Mouse (Mus musculus): ENCODE measurements around the gene Arl6ip5. TPM values are rescaled to one million over a fixed set of nuclear protein-coding genes. Genes with fewer than 3 reads are reported as not detected.

Gene Arl6ip5
- polyA plus RNA-seq, 1 experiment from 2014 or later: 70.7 TPM

DNA sequence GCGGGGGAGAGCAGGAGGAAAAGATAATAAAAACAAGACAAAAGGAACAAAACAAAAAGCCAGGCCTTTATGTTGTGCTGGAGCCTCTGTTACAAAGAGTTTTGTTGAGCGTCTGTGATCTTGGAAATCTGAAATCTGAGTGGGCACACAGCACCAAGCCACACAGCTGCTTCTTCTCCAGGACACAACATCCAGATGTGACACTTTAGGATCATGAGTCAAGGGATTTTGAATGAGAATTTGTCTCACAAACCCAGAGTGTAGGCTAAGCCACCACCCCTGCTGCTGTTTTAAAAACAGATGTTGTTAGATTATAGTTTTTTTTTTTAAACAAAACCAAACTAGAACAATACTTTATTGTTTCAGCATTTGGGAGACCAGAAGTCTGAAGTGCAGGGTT is 61.9 kb downstream of the Arl6ip5 start:
- no peak overlapping the region for H3K4me3 ChIP-seq (replicated peaks; ENCODE audit: low read depth, low read length)
- no peaks in the 10 kb centered on the region for H3K4me1 ChIP-seq (ENCODE audit: control insufficient read depth, insufficient read depth, low read length)
- H3K9me3 ChIP-seq (ENCODE audit: control insufficient read depth, low read length): no peaks in the 10 kb centered on the region
- no peak overlapping the region for H3K4me2 ChIP-seq (ENCODE audit: low read length)
- H3K36me3 ChIP-seq (ENCODE audit: control insufficient read depth, insufficient read depth, low read length): no peaks in the 10 kb centered on the region
- no peaks in the 10 kb centered on the region for H3K27me3 ChIP-seq (ENCODE audit: control insufficient read depth, insufficient read depth, low read length)
- no peak for DNase-seq
- no peak for ATAC-seq (ENCODE audit: low FRiP score, low TSS enrichment)
- H3K27ac ChIP-seq (replicated peaks; ENCODE audit: low read depth, low read length): no peak overlapping the region
- WGBS: 55% methylated on average over 2 of the region's 2 CpGs
- H3K9ac ChIP-seq (replicated peaks; ENCODE audit: low read length): no peak overlapping the region

DNA sequence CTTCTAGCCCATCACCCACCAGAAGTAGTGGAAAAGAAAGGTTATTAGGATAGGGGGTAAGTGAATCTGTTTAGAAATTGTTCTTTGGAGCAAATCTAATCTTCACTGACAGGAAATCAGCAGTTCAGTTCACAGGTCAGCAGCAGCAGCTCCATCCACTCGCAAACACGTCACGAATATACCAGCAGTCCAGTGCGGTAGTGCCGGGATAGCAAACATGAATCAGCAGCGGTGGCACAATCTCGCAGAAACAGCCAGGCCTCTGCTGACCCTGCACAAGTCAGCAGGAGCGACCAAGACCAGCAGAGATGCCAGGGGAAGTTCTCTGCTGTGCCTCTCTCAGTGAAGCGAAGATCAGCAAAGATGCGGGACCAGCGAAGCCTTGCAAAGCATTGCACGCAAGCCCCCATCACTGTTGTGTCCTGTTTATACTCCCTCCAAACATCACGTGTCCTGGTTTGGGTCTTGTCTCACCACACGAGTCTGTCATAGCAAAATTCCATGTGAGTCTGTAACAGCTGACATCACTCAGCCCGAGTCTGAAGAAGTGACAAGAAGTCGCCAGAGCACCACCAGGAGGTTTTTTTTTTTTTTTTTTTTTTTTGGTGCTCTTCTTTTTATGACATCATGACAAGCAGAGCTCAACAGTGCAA is 62.7 kb downstream of the Arl6ip5 start:
- ATAC-seq (ENCODE audit: low FRiP score, low TSS enrichment) (no peak), DNase-seq (no peak)
- Histone ChIP-seq H3K9me3 (ENCODE audit: control insufficient read depth, low read length) (no peaks in the 10 kb centered on the region), H3K27ac (replicated peaks; ENCODE audit: low read depth, low read length) (no peak overlapping the region), H3K4me1 (ENCODE audit: control insufficient read depth, insufficient read depth, low read length) (peaks cover 2% of the 10 kb centered on the region; the same call in 1 of the 2 replicates), H3K27me3 (ENCODE audit: control insufficient read depth, insufficient read depth, low read length) (no peaks in the 10 kb centered on the region), H3K9ac (replicated peaks; ENCODE audit: low read length) (no peak overlapping the region), H3K4me3 (replicated peaks; ENCODE audit: low read depth, low read length) (no peak overlapping the region), H3K4me2 (ENCODE audit: low read length) (no peak overlapping the region), H3K36me3 (ENCODE audit: control insufficient read depth, insufficient read depth, low read length) (no peaks in the 10 kb centered on the region)
- 85% methylated on average over 16 of the region's 16 CpGs for whole genome bisulfite sequencing

DNA sequence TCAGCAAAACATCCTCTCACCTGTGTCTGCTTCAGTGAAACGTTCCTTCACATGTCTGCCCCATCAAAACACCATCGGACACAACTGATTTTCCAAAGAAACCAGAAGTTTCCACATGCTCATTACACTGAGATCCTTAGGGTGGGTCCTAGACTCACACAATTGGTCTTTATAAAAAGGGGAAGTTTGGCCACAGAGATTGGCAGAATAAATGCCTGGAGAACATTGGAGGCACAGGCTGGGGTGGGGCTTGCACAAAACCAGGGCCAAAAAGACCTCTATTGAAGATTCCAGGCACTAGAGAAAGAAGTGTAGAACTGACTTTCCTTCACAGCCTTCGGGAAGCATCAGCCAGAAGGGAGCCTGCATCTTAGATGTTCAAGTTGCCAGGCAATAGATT is 63.3 kb downstream of the Arl6ip5 start:
- H3K4me1 ChIP-seq (ENCODE audit: control insufficient read depth, insufficient read depth, low read length): peaks cover 6% of the 10 kb centered on the region; the same call in 1 of the 2 replicates
- H3K27me3 ChIP-seq (ENCODE audit: control insufficient read depth, insufficient read depth, low read length): no peaks in the 10 kb centered on the region
- no peak overlapping the region for H3K27ac ChIP-seq (replicated peaks; ENCODE audit: low read depth, low read length)
- 83% methylated on average over 3 of the region's 3 CpGs for WGBS
- H3K4me2 ChIP-seq (ENCODE audit: low read length): no peak overlapping the region
- H3K36me3 ChIP-seq (ENCODE audit: control insufficient read depth, insufficient read depth, low read length): no peaks in the 10 kb centered on the region
- no peaks in the 10 kb centered on the region for H3K9me3 ChIP-seq (ENCODE audit: control insufficient read depth, low read length)
- no peak overlapping the region for H3K4me3 ChIP-seq (replicated peaks; ENCODE audit: low read depth, low read length)
- ATAC-seq (ENCODE audit: low FRiP score, low TSS enrichment) (no peak), DNase-seq (no peak)
- H3K9ac ChIP-seq (replicated peaks; ENCODE audit: low read length): no peak overlapping the region

DNA sequence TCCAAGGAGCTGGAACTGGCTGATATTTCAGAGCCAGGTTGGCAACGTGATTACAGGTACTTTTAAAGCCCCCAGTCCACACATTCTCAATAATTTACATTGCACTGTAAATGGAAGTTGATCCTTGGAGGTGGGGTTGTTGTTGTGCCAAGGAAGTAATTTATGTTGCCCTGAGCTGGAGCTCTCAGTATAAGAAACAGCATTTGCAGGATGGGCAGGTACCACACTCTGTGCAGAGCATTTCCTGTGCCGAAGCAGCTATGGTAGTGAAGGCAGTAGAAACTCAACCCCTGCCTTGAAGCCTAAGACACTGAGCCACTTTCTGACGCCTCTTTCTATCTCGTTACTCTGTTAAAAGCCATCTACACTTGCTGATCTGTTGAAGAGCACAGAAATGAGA is 65.3 kb downstream of the Arl6ip5 start:
- DNase-seq (no peak), ATAC-seq (ENCODE audit: low FRiP score, low TSS enrichment) (no peak)
- Histone ChIP-seq H3K36me3 (ENCODE audit: control insufficient read depth, insufficient read depth, low read length) (no peaks in the 10 kb centered on the region), H3K9me3 (ENCODE audit: control insufficient read depth, low read length) (no peaks in the 10 kb centered on the region), H3K9ac (replicated peaks; ENCODE audit: low read length) (no peak overlapping the region), H3K4me3 (replicated peaks; ENCODE audit: low read depth, low read length) (no peak overlapping the region), H3K27ac (replicated peaks; ENCODE audit: low read depth, low read length) (no peak overlapping the region), H3K27me3 (ENCODE audit: control insufficient read depth, insufficient read depth, low read length) (0 out of 2 replicates have a peak, but pooled peaks cover 3% of the 10 kb centered on the region), H3K4me1 (ENCODE audit: control insufficient read depth, insufficient read depth, low read length) (peaks cover 6% of the 10 kb centered on the region; the same call in 1 of the 2 replicates), H3K4me2 (ENCODE audit: low read length) (no peak overlapping the region)
- 56% methylated on average over 4 of the region's 4 CpGs for WGBS

DNA sequence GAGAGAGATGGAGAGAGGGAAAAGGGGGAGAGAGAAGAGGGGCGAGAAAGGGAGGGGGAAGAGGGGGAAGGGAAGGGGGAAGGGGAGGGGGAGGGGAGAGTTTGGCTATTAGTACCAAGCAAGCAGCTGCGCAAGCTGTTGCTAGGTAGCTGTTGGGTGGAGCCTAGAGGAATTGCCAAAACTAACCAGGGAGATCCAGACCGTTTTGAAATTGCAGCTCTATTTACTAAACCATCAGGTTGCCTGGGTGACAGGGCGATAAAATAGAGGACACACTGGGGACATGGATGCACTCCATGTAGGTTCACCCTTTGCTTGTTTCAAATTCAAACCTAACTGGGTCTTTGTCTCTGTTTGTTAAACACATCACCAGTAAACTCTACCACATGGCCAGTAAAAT is 65.9 kb downstream of the Arl6ip5 start:
- H3K36me3 ChIP-seq (ENCODE audit: control insufficient read depth, insufficient read depth, low read length): no peaks in the 10 kb centered on the region
- H3K9me3 ChIP-seq (ENCODE audit: control insufficient read depth, low read length): no peaks in the 10 kb centered on the region
- DNase-seq (peak; percentile 33), ATAC-seq (ENCODE audit: low FRiP score, low TSS enrichment) (no peak)
- H3K27me3 ChIP-seq (ENCODE audit: control insufficient read depth, insufficient read depth, low read length): 0 out of 2 replicates have a peak, but pooled peaks cover 3% of the 10 kb centered on the region
- H3K4me2 ChIP-seq (ENCODE audit: low read length): no peak overlapping the region
- H3K4me3 ChIP-seq (replicated peaks; ENCODE audit: low read depth, low read length): no peak overlapping the region
- 31% methylated on average over 4 of the region's 4 CpGs for WGBS
- H3K4me1 ChIP-seq (ENCODE audit: control insufficient read depth, insufficient read depth, low read length): peaks cover 6% of the 10 kb centered on the region; the same call in 1 of the 2 replicates
- no peak overlapping the region for H3K9ac ChIP-seq (replicated peaks; ENCODE audit: low read length)
- H3K27ac ChIP-seq (replicated peaks; ENCODE audit: low read depth, low read length): no peak overlapping the region

DNA sequence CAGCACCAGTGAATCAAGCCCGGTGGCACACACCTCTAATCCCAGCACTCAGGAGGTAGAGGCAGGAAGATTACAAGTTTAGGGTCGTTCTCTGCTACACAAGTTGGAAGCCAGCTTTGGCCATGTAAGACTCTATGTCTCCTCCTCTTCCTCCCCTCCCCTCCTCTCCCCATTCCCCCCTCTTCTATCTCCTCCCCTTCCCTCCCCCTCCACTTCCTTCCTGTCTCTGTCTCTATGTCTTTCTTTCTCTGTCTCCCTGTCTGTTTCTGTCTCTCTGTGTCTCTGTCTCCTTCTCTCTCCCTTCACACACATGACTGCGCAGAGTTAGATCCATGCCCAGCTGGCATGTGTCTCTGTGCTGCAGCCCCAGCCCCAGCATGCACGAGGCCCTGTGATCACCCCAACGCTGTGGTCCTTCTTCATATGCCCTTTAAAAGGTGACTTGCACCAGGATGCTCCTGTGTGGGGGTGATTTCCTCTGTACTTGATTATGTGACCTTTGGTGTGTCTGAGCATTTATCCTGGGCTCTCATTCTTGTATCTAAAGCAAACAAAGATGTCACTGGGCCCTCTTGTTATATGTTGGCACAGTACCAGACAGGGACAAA is 66.5 kb downstream of the Arl6ip5 start:
- Histone ChIP-seq H3K9me3 (ENCODE audit: control insufficient read depth, low read length) (no peaks in the 10 kb centered on the region), H3K4me3 (replicated peaks; ENCODE audit: low read depth, low read length) (no peak overlapping the region), H3K27ac (replicated peaks; ENCODE audit: low read depth, low read length) (no peak overlapping the region), H3K36me3 (ENCODE audit: control insufficient read depth, insufficient read depth, low read length) (no peaks in the 10 kb centered on the region), H3K27me3 (ENCODE audit: control insufficient read depth, insufficient read depth, low read length) (0 out of 2 replicates have a peak, but pooled peaks cover 3% of the 10 kb centered on the region), H3K4me1 (ENCODE audit: control insufficient read depth, insufficient read depth, low read length) (peaks cover 6% of the 10 kb centered on the region; the same call in 1 of the 2 replicates), H3K9ac (replicated peaks; ENCODE audit: low read length) (no peak overlapping the region), H3K4me2 (ENCODE audit: low read length) (no peak overlapping the region)
- DNase-seq (no peak), ATAC-seq (ENCODE audit: low FRiP score, low TSS enrichment) (no peak)
- 70% methylated on average over 5 of the region's 5 CpGs for WGBS

DNA sequence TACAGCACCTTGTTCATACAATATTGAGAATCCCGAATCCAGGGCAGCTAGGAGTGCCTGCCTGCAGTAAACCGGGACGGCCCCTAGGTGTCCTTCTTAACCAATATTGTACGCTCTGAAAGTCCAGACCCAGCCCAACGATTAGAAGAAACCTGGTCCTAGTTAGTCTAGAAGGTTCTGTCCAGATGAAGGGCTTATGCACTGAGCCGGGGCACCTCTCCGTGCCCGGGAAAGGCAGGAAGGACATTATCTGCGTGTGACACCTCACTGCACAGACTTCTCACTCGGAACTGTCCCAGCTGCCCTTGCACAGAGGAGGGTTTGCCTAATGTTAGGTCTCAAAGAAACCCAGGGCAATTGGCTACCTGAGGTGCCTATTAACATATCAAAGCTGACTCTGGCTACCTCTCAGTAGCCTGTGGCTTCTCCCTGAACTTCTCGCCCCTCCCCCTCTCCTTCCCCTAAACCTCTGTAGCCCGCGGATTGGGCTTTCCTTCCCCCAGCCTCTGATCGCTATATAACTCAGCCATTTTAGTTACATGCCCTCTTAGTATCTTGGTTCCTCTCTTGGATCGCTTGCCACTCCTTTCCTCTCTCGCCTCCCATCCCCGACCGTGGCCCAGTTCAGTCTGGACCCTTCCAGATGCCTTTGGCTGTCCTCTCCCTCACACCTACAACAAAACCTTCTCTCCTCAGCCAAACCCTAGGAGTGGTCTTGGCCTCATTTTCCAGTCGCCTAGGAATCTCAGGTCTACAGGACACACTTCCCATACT is 67.7 kb downstream of the Arl6ip5 start:
- H3K4me3 ChIP-seq (replicated peaks; ENCODE audit: low read depth, low read length): peak overlapping the region; percentile 14; the same call in 1 of the 2 replicates
- peak overlapping the region; percentile 37; the same call in 1 of the 2 replicates for H3K9ac ChIP-seq (replicated peaks; ENCODE audit: low read length)
- no peaks in the 10 kb centered on the region for H3K9me3 ChIP-seq (ENCODE audit: control insufficient read depth, low read length)
- H3K27ac ChIP-seq (replicated peaks; ENCODE audit: low read depth, low read length): no peak overlapping the region
- 0 out of 2 replicates have a peak, but pooled peaks cover 3% of the 10 kb centered on the region for H3K27me3 ChIP-seq (ENCODE audit: control insufficient read depth, insufficient read depth, low read length)
- WGBS: 3% methylated on average over 19 of the region's 19 CpGs
- DNase-seq (peak; percentile 88), ATAC-seq (ENCODE audit: low FRiP score, low TSS enrichment) (peak; percentile 63; the same call in 1 of the 2 replicates)
- H3K36me3 ChIP-seq (ENCODE audit: control insufficient read depth, insufficient read depth, low read length): no peaks in the 10 kb centered on the region
- H3K4me2 ChIP-seq (ENCODE audit: low read length): peak overlapping the region; percentile 52
- peaks cover 6% of the 10 kb centered on the region; the same call in 1 of the 2 replicates for H3K4me1 ChIP-seq (ENCODE audit: control insufficient read depth, insufficient read depth, low read length)

DNA sequence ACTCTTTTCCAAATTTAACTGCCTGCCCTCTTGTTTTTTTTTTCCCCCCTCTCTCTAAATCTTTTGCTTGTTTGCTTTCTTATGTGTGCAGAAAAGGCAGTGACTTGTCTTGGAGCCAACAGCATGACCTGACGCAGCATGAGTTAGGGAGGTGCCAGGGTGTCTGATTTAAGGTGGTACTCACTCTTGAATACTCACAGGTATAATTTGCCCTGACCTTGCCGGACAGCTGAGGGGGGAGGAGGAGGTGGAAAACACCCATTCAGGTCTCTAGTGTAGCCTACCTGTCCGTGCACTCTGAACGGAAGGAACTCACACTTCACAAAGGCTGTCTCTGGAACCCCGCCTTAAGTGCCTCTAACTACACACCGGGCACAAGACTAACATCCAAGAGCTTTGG is 68.4 kb downstream of the Arl6ip5 start:
- no peak for ATAC-seq (ENCODE audit: low FRiP score, low TSS enrichment)
- Histone ChIP-seq H3K36me3 (ENCODE audit: control insufficient read depth, insufficient read depth, low read length) (no peaks in the 10 kb centered on the region), H3K27ac (replicated peaks; ENCODE audit: low read depth, low read length) (no peak overlapping the region)

More for the DNA sequence above, 68.4 kb downstream of the Arl6ip5 start:
- Histone ChIP-seq H3K4me1 (ENCODE audit: control insufficient read depth, insufficient read depth, low read length) (peaks cover 6% of the 10 kb centered on the region; the same call in 1 of the 2 replicates), H3K27me3 (ENCODE audit: control insufficient read depth, insufficient read depth, low read length) (0 out of 2 replicates have a peak, but pooled peaks cover 3% of the 10 kb centered on the region), H3K9ac (replicated peaks; ENCODE audit: low read length) (no peak overlapping the region), H3K9me3 (ENCODE audit: control insufficient read depth, low read length) (no peaks in the 10 kb centered on the region), H3K4me2 (ENCODE audit: low read length) (no peak overlapping the region), H3K4me3 (replicated peaks; ENCODE audit: low read depth, low read length) (no peak overlapping the region)
- no peak for DNase-seq
- WGBS: 40% methylated on average over 6 of the region's 6 CpGs

All from midbrain, embryonic 14.5 days (tissue).